Mouse (Mus musculus): Measurements from ENCODE around the gene Rftn2. TPM values are rescaled to one million over a fixed set of nuclear protein-coding genes. Genes with fewer than 3 reads are reported as not detected.

Gene Rftn2
- total and polyA plus RNA-seq, 2 experiments from 2014 or later = 6.1 to 7.2 TPM

- Histone ChIP-seq H3K27ac (ENCODE audit: low read depth) (no peak overlapping the region), H3K9ac (replicated peaks; ENCODE audit: low read depth, low read length) (no peak overlapping the region), H3K4me2 (ENCODE audit: low read depth, low read length) (no peak overlapping the region), H3K36me3 (replicated peaks; ENCODE audit: control insufficient read depth, insufficient read depth, low read length) (no peaks in the 10 kb centered on the region), H3K4me3 (ENCODE audit: low read depth, low read length) (no peak overlapping the region), H3K9me3 (replicated peaks; ENCODE audit: control insufficient read depth, low read length) (no peaks in the 10 kb centered on the region), H3K27me3 (ENCODE audit: control insufficient read depth, insufficient read depth, low read length) (no peaks in the 10 kb centered on the region), H3K4me1 (ENCODE audit: control insufficient read depth, insufficient read depth) (peaks cover 15% of the 10 kb centered on the region; the same call in 1 of the 2 replicates)
- ATAC-seq (ENCODE audit: insufficient read depth, low read depth) (no peak), DNase-seq (ENCODE audit: low spot score) (no peak)
- TF ChIP-seq CTCF (IDR thresholded peaks at IDR 0.05; ENCODE audit: low read depth) (no peak), EP300 (IDR thresholded peaks at IDR 0.05; ENCODE audit: low read depth) (no peak)
- 84% methylated on average over 8 of the region's 8 CpGs for WGBS
These were observed 15.5 kb downstream of the Rftn2 start for GRCm38 (mm10) chr1:55211081-55211480.

GRCm38 (mm10) chr1:55210202-55210965 is 16.2 kb downstream of the Rftn2 start:
- H3K27ac ChIP-seq (ENCODE audit: low read depth) = peak overlapping the region; percentile 23; the same call in 1 of the 2 replicates
- peak overlapping the region; percentile 36 for H3K4me2 ChIP-seq (ENCODE audit: low read depth, low read length)
- ATAC-seq (ENCODE audit: insufficient read depth, low read depth) = no peak; the same call in 1 of the 2 replicates

GRCm38 (mm10) chr1:55208500-55209140 is 18.0 kb downstream of the Rftn2 start:
- DNase-seq (ENCODE audit: low spot score) = no peak
- H3K36me3 ChIP-seq (replicated peaks; ENCODE audit: control insufficient read depth, insufficient read depth, low read length) = peaks cover 7% of the 10 kb centered on the region; the same call in 1 of the 2 replicates
- peaks cover 15% of the 10 kb centered on the region; the same call in 1 of the 2 replicates for H3K4me1 ChIP-seq (ENCODE audit: control insufficient read depth, insufficient read depth)
- H3K27ac ChIP-seq (ENCODE audit: low read depth) = peak overlapping the region; percentile 60
- no peak overlapping the region for H3K9ac ChIP-seq (replicated peaks; ENCODE audit: low read depth, low read length)
- no peaks in the 10 kb centered on the region for H3K27me3 ChIP-seq (ENCODE audit: control insufficient read depth, insufficient read depth, low read length)
- ATAC-seq (ENCODE audit: insufficient read depth, low read depth) = 0 out of 2 replicates have a peak, but pooled peaks have one; percentile 53
- 25% methylated on average over 5 of the region's 5 CpGs for WGBS
- H3K4me3 ChIP-seq (ENCODE audit: low read depth, low read length) = no peak overlapping the region
- no peak overlapping the region for H3K4me2 ChIP-seq (ENCODE audit: low read depth, low read length)
- no peaks in the 10 kb centered on the region for H3K9me3 ChIP-seq (replicated peaks; ENCODE audit: control insufficient read depth, low read length)
- no peak for TF ChIP-seq EP300 (IDR thresholded peaks at IDR 0.05; ENCODE audit: low read depth)
- no peak for TF ChIP-seq CTCF (IDR thresholded peaks at IDR 0.05; ENCODE audit: low read depth)

More at GRCm38 (mm10) chr1:55210202-55210965, 16.2 kb downstream of the Rftn2 start:
- no peak for TF ChIP-seq CTCF (IDR thresholded peaks at IDR 0.05; ENCODE audit: low read depth)
- Histone ChIP-seq H3K9me3 (replicated peaks; ENCODE audit: control insufficient read depth, low read length) (no peaks in the 10 kb centered on the region), H3K4me3 (ENCODE audit: low read depth, low read length) (peak overlapping the region; percentile 10; the same call in 1 of the 2 replicates), H3K27me3 (ENCODE audit: control insufficient read depth, insufficient read depth, low read length) (no peaks in the 10 kb centered on the region), H3K9ac (replicated peaks; ENCODE audit: low read depth, low read length) (no peak overlapping the region), H3K4me1 (ENCODE audit: control insufficient read depth, insufficient read depth) (peaks cover 15% of the 10 kb centered on the region; the same call in 1 of the 2 replicates), H3K36me3 (replicated peaks; ENCODE audit: control insufficient read depth, insufficient read depth, low read length) (no peaks in the 10 kb centered on the region)
- WGBS = 40% methylated on average over 12 of the region's 12 CpGs
- DNase-seq (ENCODE audit: low spot score) = no peak

- DNase-seq (ENCODE audit: low spot score) (no peak), ATAC-seq (ENCODE audit: insufficient read depth, low read depth) (no peak)
- no peaks in the 10 kb centered on the region for H3K9me3 ChIP-seq (replicated peaks; ENCODE audit: control insufficient read depth, low read length)
- H3K27ac ChIP-seq (ENCODE audit: low read depth) = no peak overlapping the region
- no peak overlapping the region for H3K9ac ChIP-seq (replicated peaks; ENCODE audit: low read depth, low read length)
- no peak overlapping the region for H3K4me3 ChIP-seq (ENCODE audit: low read depth, low read length)
- H3K4me2 ChIP-seq (ENCODE audit: low read depth, low read length) = no peak overlapping the region
- TF ChIP-seq EP300 (IDR thresholded peaks at IDR 0.05; ENCODE audit: low read depth) (no peak), CTCF (IDR thresholded peaks at IDR 0.05; ENCODE audit: low read depth) (no peak)
- WGBS = 86% methylated on average over 6 of the region's 6 CpGs
- peaks cover 7% of the 10 kb centered on the region; the same call in 1 of the 2 replicates for H3K36me3 ChIP-seq (replicated peaks; ENCODE audit: control insufficient read depth, insufficient read depth, low read length)
- no peaks in the 10 kb centered on the region for H3K27me3 ChIP-seq (ENCODE audit: control insufficient read depth, insufficient read depth, low read length)
- H3K4me1 ChIP-seq (ENCODE audit: control insufficient read depth, insufficient read depth) = peaks cover 16% of the 10 kb centered on the region
These were observed 19.0 kb downstream of the Rftn2 start for GRCm38 (mm10) chr1:55207561-55207960.

GRCm38 (mm10) chr1:55205808-55206327 is 20.7 kb downstream of the Rftn2 start:
- Histone ChIP-seq H3K9ac (replicated peaks; ENCODE audit: low read depth, low read length) (no peak overlapping the region), H3K27ac (ENCODE audit: low read depth) (no peak overlapping the region), H3K4me1 (ENCODE audit: control insufficient read depth, insufficient read depth) (peaks cover 21% of the 10 kb centered on the region), H3K27me3 (ENCODE audit: control insufficient read depth, insufficient read depth, low read length) (no peaks in the 10 kb centered on the region), H3K4me3 (ENCODE audit: low read depth, low read length) (no peak overlapping the region), H3K4me2 (ENCODE audit: low read depth, low read length) (no peak overlapping the region), H3K9me3 (replicated peaks; ENCODE audit: control insufficient read depth, low read length) (no peaks in the 10 kb centered on the region), H3K36me3 (replicated peaks; ENCODE audit: control insufficient read depth, insufficient read depth, low read length) (peaks cover 7% of the 10 kb centered on the region; the same call in 1 of the 2 replicates)
- no peak for DNase-seq (ENCODE audit: low spot score)
- 76% methylated on average over 5 of the region's 5 CpGs for WGBS
- no peak for ATAC-seq (ENCODE audit: insufficient read depth, low read depth)
- no peak for TF ChIP-seq CTCF (IDR thresholded peaks at IDR 0.05; ENCODE audit: low read depth)

Measured in heart, postnatal 0 days (tissue).